Mouse (Mus musculus) embryonic fibroblast, embryonic 13.5 days (primary cell): ENCODE measurements around the gene Col26a1.

Experiments
- CTCF ChIP-seq: IDR thresholded peaks from 2 replicates; pipeline ENCODE4 v1.5.1; 2011; ENCODE audit warnings: mild to moderate bottlenecking, control low read depth, low read length, moderate library complexity, borderline replicate concordance; ENCODE audit not compliant: insufficient read depth
- POLR2A ChIP-seq: IDR thresholded peaks from 2 replicates; pipeline ENCODE4 v1.6.1; 2011; ENCODE audit warnings: low read depth, mild to moderate bottlenecking, control low read depth, low read length, moderate library complexity

DNA sequence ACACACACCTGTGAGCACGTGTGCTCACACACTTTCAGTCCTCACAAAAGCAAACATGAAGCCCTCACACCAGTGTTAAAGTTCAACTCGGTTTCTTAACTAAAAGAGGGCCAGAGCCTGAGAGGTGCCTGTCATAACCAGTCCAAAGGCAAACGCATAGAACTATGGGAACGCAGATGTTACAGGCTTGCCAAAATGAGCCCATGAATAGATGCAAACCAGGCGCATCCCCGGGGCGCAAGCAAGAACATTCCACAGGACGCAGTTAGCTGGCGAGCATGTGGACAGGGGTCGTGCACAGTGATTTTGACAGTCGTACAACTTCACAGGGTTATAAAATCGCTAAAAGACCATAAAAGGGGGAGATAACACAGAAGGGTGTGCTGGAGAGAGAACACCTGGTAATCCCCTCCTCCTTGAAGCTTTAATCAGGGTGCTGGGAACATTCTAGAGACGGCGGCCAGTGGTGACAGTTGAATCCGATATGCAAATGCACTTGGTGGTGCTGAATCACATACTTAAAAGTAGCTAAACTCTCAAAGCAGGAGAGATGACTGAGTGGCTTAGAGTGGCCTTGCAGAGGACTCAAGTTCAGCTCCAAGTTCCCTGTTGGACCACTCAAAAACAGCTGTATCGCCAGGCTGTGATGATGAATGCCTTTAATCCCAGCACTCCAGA is 76.5 kb downstream of the Col26a1 start:
- no peak for TF ChIP-seq CTCF
- TF ChIP-seq POLR2A = no peak
